Mouse (Mus musculus): ENCODE results near the gene Il12rb1.

- TF ChIP-seq CTCF (IDR thresholded peaks at IDR 0.05; ENCODE audit: borderline replicate concordance, extremely low read depth, insufficient read depth, insufficient read length) (no peak), POLR2A (IDR thresholded peaks at IDR 0.05; ENCODE audit: borderline replicate concordance, extremely low read depth, insufficient read depth, insufficient read length, poor library complexity, severe bottlenecking) (no peak)
These were observed 32.3 kb downstream of the Il12rb1 start for GRCm38 (mm10) chr8:70840590-70840989.

Data from brain, embryonic 14.5 days (tissue).